Mouse (Mus musculus) liver, adult 2 months (tissue): ENCODE results near the gene Frat1. TPM values are rescaled to one million over a fixed set of nuclear protein-coding genes. Genes with fewer than 3 reads are reported as not detected.

Experiments used
- DNase-seq: peaks from one replicate; pipeline ENCODE4 v3.0.0-alpha.2; 2011; ENCODE audit warnings: low read depth, low spot score; ENCODE audit errors: extremely low read depth
- H3K27ac ChIP-seq: fragments of 200-500 bp; replicated peaks from 2 replicates; pipeline ENCODE4 v1.5.1; 2012; ENCODE audit warnings: low read depth, mild to moderate bottlenecking, control low read depth, inconsistent platforms, low read length; ENCODE audit not compliant: insufficient read depth
- H3K27me3 ChIP-seq: fragments of 200-500 bp; 2 replicates; pipeline ENCODE4 v1.6.1; 2012; ENCODE audit warnings: mild to moderate bottlenecking, moderate library complexity, low read length, inconsistent platforms; ENCODE audit not compliant: control insufficient read depth, insufficient read depth
- H3K36me3 ChIP-seq: fragments of 200-500 bp; 2 replicates; pipeline ENCODE4 v1.6.1; 2012; ENCODE audit warnings: low read length, inconsistent platforms; ENCODE audit not compliant: control insufficient read depth, insufficient read depth
- H3K4me1 ChIP-seq: fragments of 200-500 bp; 2 replicates; pipeline ENCODE4 v1.6.1; 2011; ENCODE audit warnings: low read length; ENCODE audit not compliant: control insufficient read depth, insufficient read depth
- H3K4me3 ChIP-seq: fragments of 200-500 bp; 2 replicates; pipeline ENCODE4 v1.5.1; 2011; ENCODE audit warnings: low read depth, mild to moderate bottlenecking, control low read depth, low read length, moderate library complexity; ENCODE audit not compliant: insufficient read depth
- H3K79me2 ChIP-seq: fragments of 200-500 bp; 2 replicates; pipeline ENCODE4 v1.6.1; 2012; ENCODE audit warnings: inconsistent platforms, mild to moderate bottlenecking, low read length, moderate library complexity; ENCODE audit not compliant: control insufficient read depth, insufficient read depth
- H3K9ac ChIP-seq: fragments of 200-500 bp; 2 replicates; pipeline ENCODE4 v1.6.1; 2012; ENCODE audit warnings: low read depth, mild to moderate bottlenecking, control low read depth, inconsistent platforms, low read length
- CTCF ChIP-seq: fragments of 200-500 bp; IDR thresholded peaks from 2 replicates; pipeline ENCODE4 v1.5.1; 2011; ENCODE audit warnings: low read depth, low read length, control low read depth
- POLR2A ChIP-seq: fragments of 200-500 bp; IDR thresholded peaks from 2 replicates; pipeline ENCODE4 v1.6.1; 2011; ENCODE audit warnings: low read length, control low read depth; ENCODE audit not compliant: insufficient read depth; ENCODE audit errors: extremely low read depth
- WGBS: fragments of 180-500 bp; shearing (Covaris S2); methylation state at CpG from one replicate; pipeline ENCODE4 v1.1.7; 2018; 5-methylcytosine and 5-hydroxymethylcytosine counted together
- polyA plus RNA-seq: library from polyadenylated mRNA; depleted of rRNA; stranded (reverse); fragments of >200 nt; gene quantifications from 2 replicates; pipeline ENCODE4 v1.2.3, GENCODE M21; 2012
- total RNA-seq: library from RNA; depleted of rRNA; stranded (reverse); fragments of >200 nt; gene quantifications from 2 replicates; pipeline ENCODE4 v1.2.3, GENCODE M21; 2014

The Frat1 gene
- total and polyA plus RNA-seq, 2 experiments, result 1.9 to 5.6 TPM

DNA sequence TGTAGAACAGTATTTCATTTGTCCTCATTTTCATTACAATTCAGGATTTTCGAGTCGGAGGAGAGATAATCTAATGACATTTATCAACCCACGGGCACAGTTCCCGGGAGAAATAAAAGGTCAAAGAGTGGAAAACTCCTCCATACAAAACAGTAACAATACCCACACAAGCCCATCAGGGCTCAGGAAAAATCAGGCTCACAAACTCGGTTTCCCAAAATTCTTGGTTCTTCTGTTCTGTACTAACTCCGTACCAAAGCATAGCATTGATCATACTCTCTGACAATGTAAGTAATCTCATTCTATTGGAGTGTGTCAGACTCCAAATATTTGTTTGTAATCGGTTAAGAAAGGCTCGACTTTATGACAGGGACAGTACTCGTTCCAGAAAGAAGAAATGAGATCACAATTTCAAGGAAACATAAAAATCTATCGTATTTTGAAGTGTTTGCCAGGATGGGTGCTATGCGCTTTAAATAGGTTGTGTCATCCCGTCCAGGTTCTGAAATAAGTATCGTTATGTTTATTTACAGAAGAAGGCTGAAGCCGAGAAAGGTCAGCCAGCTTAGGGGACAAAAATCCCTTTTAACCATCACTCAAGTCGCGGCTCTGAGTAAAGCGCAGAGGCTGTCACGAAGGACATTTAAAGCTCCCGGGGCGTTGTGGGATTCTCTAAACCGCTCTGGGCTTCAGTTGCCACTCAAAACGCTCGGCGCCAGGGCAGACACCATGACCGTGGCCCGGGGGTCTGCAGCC lies 28.6 kb upstream of the Frat1 start:
- Histone ChIP-seq H3K4me3 (peak overlapping the region; percentile 88), H3K36me3 (no peaks in the 10 kb centered on the region), H3K4me1 (no peaks in the 10 kb centered on the region; the same call in 1 of the 2 replicates), H3K27me3 (no peaks in the 10 kb centered on the region), H3K79me2 (no peaks in the 10 kb centered on the region), H3K27ac (no peak overlapping the region), H3K9ac (peak overlapping the region; percentile 73)
- TF ChIP-seq CTCF (no peak), POLR2A (no peak)
- whole genome bisulfite sequencing, result under 1% methylated on average over 26 of the region's 26 CpGs
- peak; percentile 22 for DNase-seq

DNA sequence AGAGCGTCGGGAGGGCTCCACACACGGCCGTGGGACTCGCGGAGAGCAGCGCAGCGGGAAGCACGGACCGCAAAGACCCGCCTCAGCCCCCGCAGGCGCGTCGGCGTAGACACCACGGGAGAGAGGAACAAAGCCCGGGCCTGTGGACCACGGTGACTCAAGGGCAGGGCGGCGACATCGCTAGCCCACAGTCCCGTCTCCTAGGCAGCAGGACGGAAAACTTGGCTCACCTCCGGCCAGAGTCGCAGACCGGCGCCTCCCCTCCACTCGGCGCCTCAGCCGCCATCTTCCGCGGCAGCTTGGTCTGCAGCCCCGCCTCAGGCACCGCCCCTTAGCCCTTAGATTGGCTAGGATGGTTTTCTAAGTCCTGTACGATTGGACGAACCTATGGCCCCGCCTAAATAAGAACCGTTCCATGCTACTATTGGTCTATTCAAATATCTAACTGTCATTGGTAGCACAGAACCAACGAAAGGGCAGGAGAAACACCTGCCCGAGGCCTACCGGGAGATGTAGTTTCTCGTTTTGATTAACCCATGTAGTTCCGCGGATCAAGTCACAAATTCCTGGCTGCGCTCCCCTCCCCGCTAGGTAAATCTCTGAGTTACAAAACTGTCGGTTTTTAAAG lies 27.9 kb upstream of the Frat1 start, which contains the start of gene Arhgap19:
Gene Arhgap19 (minus strand): TSS at position 306 of the 628 bp plus-strand sequence.
- Histone ChIP-seq H3K27me3 (no peaks in the 10 kb centered on the region), H3K79me2 (no peaks in the 10 kb centered on the region), H3K9ac (peak within 1 kb of the TSS; percentile 73), H3K27ac (no peak within 1 kb of the TSS), H3K4me1 (no peaks in the 10 kb centered on the region; the same call in 1 of the 2 replicates), H3K36me3 (no peaks in the 10 kb centered on the region), H3K4me3 (peak within 1 kb of the TSS; percentile 88)
- WGBS, result under 1% methylated on average over 48 of the region's 48 CpGs
- TF ChIP-seq POLR2A (0 out of 2 replicates have a peak, but pooled peaks have one; percentile 19), CTCF (no peak)
- DNase-seq, result peak; percentile 94

DNA sequence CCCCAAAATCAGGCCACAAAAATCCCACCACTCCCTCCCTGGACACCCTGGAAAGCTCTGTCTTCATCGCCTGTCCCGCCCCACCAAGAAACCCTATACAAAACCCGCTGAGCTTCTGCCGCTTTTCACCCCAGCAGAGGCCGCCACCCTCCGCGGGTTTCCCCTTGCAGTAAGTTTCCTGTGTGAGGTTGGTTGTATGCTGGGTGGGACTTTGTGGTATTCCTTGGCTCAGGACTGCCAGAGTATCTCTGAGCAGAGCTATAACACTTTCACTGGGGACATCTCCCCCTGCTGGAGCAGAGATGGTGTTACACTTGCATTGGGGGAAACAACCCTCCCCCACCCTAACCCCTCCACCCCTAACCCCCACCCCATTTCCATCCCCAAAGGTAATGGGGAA lies 26.4 kb upstream of the Frat1 start:
- WGBS, result 66% methylated on average over 7 of the region's 7 CpGs
- H3K36me3 ChIP-seq, result no peaks in the 10 kb centered on the region
- H3K4me1 ChIP-seq, result no peaks in the 10 kb centered on the region; the same call in 1 of the 2 replicates
- no peaks in the 10 kb centered on the region for H3K79me2 ChIP-seq
- no peak overlapping the region for H3K9ac ChIP-seq
- H3K27ac ChIP-seq, result no peak overlapping the region
- TF ChIP-seq CTCF (no peak; the same call in 1 of the 2 replicates), POLR2A (no peak)
- H3K27me3 ChIP-seq, result no peaks in the 10 kb centered on the region
- no peak overlapping the region for H3K4me3 ChIP-seq
- DNase-seq, result no peak

DNA sequence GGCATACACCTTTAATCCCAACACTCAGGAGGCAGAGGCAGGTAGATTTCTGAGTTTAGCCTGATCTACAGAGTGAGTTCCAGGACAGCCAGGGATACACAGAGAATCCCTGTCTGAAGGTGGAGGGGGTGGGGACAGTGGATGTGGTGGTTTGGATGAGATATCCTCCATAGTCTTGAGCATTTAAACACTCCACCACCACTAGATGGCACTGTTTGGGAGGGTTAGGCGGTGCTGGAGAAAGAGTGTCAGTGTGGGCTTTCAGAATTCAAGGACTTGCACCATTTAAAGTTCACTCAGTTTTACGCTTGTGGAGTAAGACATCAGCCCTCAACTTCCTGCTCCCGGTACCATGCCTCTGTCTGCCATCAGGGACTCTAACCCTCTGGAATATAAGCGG lies 23.9 kb upstream of the Frat1 start:
- Histone ChIP-seq H3K9ac (no peak overlapping the region), H3K4me1 (no peaks in the 10 kb centered on the region; the same call in 1 of the 2 replicates), H3K4me3 (no peak overlapping the region), H3K79me2 (no peaks in the 10 kb centered on the region), H3K36me3 (no peaks in the 10 kb centered on the region), H3K27ac (no peak overlapping the region), H3K27me3 (no peaks in the 10 kb centered on the region)
- DNase-seq, result no peak
- peak; percentile 13; the same call in 1 of the 2 replicates for TF ChIP-seq CTCF
- TF ChIP-seq POLR2A, result no peak
- WGBS, result 98% methylated on average over 4 of the region's 4 CpGs

DNA sequence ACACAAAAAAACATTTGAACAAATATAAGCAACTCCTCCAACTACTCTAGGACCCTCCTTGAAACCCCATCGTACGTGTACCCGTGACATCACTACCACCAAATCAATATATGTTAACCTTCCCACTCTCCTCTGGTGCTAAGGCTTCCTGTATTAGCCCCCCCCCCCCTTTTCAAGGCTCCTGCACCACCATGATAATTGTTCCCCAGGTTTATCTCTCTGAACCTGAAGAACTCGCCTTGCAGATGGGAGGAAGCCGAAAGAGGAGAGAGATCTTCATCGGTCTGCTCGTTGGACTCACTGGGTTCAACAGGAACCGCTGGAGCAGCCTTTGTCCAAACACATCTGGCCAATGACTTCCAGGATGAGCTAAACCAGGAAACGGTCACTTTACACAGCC lies 22.3 kb upstream of the Frat1 start:
- Histone ChIP-seq H3K4me1 (no peaks in the 10 kb centered on the region), H3K36me3 (no peaks in the 10 kb centered on the region), H3K27me3 (no peaks in the 10 kb centered on the region), H3K9ac (no peak overlapping the region), H3K79me2 (no peaks in the 10 kb centered on the region), H3K27ac (no peak overlapping the region), H3K4me3 (no peak overlapping the region)
- no peak for TF ChIP-seq POLR2A
- TF ChIP-seq CTCF, result no peak
- no peak for DNase-seq
- 78% methylated on average over 9 of the region's 9 CpGs for WGBS

DNA sequence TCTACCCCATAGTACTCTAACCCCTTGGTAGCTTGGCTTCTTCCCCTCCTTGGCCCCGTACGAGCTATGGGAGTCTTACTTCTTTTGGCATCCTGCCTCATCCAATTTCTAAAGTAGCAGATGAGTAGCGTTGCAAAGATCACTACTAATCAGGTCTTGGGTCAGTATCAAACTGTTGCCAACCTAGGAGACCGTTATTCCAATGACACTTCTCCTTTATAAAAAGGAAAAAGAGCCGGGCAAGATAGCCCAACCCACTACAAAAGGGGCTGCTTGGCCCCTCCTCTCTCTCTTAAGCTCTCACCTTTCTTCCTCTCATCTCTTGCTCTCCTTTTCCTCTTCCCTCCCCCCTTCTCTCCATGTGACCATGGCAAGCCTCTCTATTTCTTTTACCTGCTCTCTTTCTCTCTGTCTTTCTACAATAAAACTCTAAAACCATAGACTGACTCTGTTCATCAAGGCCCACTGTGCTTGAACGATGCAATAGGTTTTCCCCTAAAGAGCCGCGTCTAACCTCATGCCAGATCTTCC lies 21.6 kb upstream of the Frat1 start:
- TF ChIP-seq CTCF (no peak), POLR2A (no peak)
- DNase-seq, result no peak
- no peaks in the 10 kb centered on the region for H3K79me2 ChIP-seq
- H3K4me3 ChIP-seq, result no peak overlapping the region
- no peak overlapping the region for H3K9ac ChIP-seq
- H3K36me3 ChIP-seq, result no peaks in the 10 kb centered on the region
- H3K27ac ChIP-seq, result no peak overlapping the region
- H3K27me3 ChIP-seq, result no peaks in the 10 kb centered on the region
- H3K4me1 ChIP-seq, result 0 out of 2 replicates have a peak, but pooled peaks cover 2% of the 10 kb centered on the region
- 81% methylated on average over 8 of the region's 8 CpGs for WGBS
